Mouse (Mus musculus) 3T3-L1 (cell line): Measurements from ENCODE around the gene Chrna9.

ENCODE experiments used
- DNase-seq: peaks from one replicate; pipeline ENCODE4 v3.0.0-alpha.2; 2015; ENCODE audit warnings: low read depth, low spot score

Chrna9 gene

GRCm38 (mm10) chr5:66008245-66008967, 73.7 kb downstream of the Chrna9 start:
- no peak for DNase-seq

- DNase-seq = no peak
Observed at GRCm38 (mm10) chr5:66013999-66014398, 79.3 kb downstream of the Chrna9 start.

GRCm38 (mm10) chr5:66014437-66014836, 79.7 kb downstream of the Chrna9 start:
- no peak for DNase-seq

GRCm38 (mm10) chr5:66015449-66015961, 80.8 kb downstream of the Chrna9 start:
- no peak for DNase-seq

- no peak for DNase-seq
Observed at GRCm38 (mm10) chr5:66026796-66027195, 92.1 kb downstream of the Chrna9 start.
